Mouse (Mus musculus): ENCODE results near the gene Smc5.
A peak's percentile ranks its signal among the peaks of the same experiment; 100 is the strongest.

The Smc5 gene

GRCm38 (mm10) chr19:23189744-23190143 lies 84.0 kb downstream of the Smc5 start:
- DNase-seq (ENCODE audit: inconsistent ontology term): no peak

GRCm38 (mm10) chr19:23188986-23189385 lies 84.7 kb downstream of the Smc5 start:
- no peak for DNase-seq (ENCODE audit: inconsistent ontology term)

- no peak for DNase-seq (ENCODE audit: inconsistent ontology term)
These were observed 86.0 kb downstream of the Smc5 start for GRCm38 (mm10) chr19:23187732-23188131.

DNA sequence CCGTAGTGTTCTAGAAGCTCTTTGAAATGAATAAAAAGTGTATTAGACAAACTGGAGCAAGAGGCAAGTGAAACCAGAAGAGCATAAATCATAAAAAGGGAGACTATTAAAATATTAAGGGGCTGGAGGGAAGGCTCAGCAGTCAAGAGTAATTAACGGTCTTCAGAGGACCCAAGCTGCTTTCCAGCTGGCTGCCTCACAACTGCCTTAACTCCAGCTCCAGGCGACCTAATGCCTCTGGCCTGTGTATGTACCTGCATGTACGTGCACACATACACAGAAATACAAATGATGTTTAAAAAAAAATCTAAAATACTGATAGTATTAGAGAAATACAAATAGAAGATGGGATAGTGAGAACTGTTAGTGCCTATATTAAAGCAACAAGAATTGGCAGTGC lies 89.6 kb downstream of the Smc5 start:
- no peak for DNase-seq (ENCODE audit: inconsistent ontology term)

DNA sequence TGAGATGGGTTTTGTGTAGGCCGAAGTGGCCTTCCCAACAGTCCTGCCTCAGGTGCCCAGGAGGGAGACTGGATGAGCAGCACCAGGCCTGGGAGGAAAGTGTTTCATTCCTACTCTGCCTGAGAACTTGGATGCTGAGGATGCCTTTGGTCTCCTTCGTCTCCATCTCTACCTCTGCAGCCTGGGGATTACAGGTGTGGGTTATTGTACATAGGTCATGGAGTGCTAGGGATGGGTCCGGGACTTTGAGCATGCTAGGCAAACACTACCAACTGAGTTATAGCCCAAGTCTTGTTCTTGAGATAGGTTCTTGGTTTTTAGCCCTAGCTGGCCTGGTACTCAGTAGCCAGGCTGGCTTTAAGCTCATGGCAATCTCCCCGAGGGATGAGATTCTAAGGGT lies 90.2 kb downstream of the Smc5 start:
- DNase-seq (ENCODE audit: inconsistent ontology term): no peak

GRCm38 (mm10) chr19:23178533-23178932 lies 95.2 kb downstream of the Smc5 start:
- no peak for DNase-seq (ENCODE audit: inconsistent ontology term)

DNA sequence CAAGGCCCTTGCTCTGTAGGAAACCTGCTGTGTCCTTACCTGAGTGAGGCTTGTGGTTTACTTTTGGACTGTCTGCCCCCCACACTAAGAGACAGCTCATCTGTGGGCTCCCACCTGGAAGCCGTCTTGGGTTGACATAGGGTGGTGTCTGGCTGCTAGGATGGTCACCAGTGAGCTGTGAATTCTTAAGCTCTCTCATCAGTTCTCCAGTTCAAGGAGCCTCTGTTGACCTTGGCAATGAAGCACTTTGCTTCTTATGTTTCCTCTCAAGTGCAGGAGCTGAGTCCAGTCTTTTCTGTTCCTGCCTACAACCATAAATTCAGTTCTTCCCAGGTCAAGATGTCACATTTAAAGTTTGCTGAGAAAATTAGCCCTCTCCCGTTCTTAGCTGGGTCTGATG lies 98.2 kb downstream of the Smc5 start:
- DNase-seq (ENCODE audit: inconsistent ontology term): no peak

GRCm38 (mm10) chr19:23175090-23175489 lies 98.6 kb downstream of the Smc5 start:
- DNase-seq (ENCODE audit: inconsistent ontology term): no peak

- no peak for DNase-seq (ENCODE audit: inconsistent ontology term)
These were observed 102.6 kb downstream of the Smc5 start for GRCm38 (mm10) chr19:23171136-23171535.

DNA sequence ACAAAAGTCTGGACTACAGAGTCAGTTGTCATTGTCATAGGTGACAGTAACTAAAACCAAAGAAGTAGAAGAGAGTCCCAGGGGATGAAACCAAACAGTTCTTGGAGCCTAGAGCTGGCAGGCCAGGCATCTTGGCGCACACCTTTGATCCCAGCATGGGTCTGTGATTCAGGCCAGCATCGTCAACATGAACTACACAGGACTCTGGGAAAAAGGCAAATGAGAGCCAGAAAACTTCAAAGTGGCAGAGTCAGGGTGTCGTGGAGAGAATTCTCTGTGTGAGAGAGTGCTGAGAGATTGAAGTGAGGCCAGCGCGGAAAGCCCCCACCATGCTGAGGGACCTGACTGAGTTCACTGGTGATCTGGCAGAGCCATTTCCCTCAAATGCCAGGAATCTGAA lies 103.2 kb downstream of the Smc5 start:
- peak; percentile 46 for DNase-seq (ENCODE audit: inconsistent ontology term)

DNA sequence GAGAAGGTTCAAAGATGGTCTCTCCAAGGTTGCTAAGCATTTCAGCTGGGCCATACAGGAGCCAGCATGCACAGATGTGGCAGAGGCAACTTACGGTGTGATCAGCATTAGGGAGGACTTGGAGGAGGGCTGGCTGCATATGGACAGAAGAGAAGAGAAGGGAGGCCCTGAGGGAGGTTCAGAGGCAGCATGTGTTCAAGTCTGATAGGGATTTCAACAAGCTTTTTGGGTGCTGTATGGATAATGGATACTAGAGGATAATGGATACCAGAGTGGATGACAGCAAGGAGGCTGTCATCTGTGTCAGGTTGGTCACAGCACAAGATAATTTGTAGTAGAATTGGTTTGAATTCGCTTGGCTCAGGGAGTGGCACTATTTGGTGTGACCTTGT lies 104.0 kb downstream of the Smc5 start:
- DNase-seq (ENCODE audit: inconsistent ontology term): no peak

DNA sequence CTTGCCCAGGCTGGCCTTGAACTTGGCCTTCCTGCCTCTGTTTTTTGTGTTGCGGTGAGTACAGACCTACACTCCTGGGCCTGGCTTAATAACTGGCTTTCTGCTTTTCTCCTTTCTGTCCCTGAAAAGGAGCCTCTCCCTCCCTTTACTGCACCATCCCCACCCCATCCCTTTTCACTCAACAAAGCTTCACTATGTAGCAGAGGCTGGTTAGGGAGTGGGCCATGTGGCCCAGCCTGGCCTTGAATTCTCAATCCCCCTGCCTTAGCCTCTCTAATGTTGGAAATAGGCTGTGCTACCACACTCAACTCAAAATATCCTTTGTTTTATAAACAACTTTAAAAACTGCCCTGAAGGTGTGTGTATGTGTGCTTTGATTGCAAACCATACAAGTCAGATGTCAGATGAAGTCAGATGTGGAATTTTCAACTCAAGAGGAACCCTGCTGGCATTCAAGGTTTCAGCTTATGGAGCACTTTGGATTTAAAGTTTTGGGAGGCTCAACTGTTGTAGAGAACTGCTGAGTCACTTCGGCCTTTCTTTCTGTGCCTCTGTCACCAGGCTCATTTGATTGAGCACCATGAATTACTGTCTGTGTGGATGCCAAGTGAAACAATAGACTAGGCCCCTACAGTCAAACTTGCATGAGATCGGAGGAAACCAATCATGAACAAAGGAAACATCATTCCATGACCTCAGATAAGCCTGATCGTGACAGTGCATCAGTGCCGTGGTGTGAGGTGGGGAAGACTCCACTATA lies 104.6 kb downstream of the Smc5 start:
- peak; percentile 78 for DNase-seq (ENCODE audit: inconsistent ontology term)

DNA sequence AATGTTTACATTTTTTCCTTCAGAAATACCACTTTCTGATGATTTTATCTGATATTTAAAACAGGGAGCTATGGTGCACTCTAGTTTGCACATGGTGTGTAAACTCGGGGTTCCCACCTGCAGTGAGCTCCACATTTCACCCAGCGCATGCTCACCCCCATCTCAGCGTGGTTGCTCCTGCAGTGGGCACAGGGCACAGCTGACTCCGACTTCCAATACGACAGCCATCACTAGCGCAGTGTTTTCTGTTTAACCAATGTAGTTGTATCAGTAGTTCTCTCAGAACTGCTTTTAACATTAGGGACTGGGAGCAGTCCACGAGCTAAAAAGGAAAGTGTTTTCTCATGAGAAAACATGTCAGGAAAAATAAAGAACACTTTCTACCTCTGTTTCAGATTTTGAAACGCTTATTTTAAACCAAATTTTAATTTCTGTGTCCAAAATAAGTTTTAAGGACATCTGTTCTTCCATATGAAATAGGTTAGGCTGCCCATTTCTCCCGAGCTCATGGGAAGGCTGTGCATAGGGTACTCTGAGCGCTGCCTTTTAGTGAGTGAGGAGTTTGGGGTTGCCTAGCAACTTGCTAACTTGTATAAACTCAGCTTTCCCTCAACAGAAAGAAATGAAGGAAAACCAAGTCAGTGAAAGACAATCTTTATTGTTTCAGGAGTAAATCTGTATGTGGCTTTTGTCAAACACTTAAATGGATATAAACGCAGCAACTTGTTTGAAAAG lies 107.0 kb downstream of the Smc5 start:
- DNase-seq (ENCODE audit: inconsistent ontology term): no peak

DNA sequence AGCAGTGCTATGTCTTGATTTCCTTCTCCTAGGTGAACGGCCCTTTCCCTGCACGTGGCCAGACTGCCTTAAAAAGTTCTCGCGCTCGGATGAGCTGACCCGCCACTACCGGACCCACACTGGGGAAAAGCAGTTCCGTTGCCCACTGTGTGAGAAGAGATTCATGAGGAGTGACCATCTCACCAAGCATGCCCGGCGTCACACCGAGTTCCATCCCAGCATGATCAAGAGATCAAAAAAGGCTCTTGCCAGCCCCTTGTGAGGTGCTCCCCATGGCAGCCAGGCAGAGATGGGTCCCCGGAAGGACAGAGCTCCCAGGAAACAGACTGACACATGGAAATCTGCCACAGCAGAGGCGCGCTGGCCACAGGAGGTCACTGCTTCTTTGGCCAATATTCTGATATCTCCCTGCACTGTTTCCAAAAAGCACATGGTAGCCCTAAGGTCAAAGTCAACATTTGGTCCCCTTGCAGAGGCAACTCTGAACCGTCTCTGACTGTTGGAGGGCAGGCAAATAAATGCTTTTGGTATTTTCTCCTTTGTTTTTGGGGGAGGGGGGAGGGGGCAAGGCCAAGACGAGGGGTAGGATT lies 109.0 kb downstream of the Smc5 start:
- no peak for DNase-seq (ENCODE audit: inconsistent ontology term)

DNA sequence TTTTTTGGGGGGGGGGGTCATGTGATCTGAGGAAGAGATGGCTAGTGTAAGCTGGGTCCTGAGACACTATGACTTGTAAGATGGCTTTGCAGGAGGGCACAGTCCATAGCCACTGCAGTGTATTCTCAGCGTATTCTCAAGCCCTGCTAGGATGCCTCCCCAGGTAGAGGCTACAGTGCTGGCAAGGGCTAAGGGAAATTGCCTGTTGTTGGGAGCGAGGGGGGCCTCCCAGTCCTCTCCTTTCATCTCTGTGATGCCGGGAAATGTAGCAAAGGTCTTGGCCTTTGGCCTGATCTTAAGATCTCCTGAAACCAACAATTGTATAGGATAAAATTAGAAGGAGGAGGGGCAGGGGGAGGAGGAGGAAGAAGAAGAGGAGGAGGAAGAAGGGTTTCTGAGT lies 110.3 kb downstream of the Smc5 start:
- DNase-seq (ENCODE audit: inconsistent ontology term): no peak

DNA sequence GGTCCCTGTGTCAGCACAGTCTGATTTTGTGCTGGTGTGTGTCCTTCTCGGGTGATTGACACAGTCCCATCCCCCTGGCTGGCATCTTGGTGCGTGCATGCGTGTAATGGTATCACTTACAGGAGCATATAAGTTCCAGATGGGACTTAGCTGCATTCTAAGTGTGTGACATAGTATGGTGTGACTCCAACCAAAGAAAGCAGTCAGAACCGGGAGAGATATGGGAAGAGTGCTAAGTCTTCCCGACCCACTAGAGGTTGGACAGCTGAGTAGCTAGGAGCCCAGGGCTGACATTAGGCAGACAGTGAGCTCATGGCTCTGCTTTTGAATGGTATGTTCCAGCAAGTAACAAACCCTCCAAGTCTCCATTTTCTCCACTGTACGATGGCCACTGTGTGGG lies 110.8 kb downstream of the Smc5 start:
- DNase-seq (ENCODE audit: inconsistent ontology term): no peak

GRCm38 (mm10) chr19:23162387-23162809 lies 111.3 kb downstream of the Smc5 start:
- peak; percentile 57 for DNase-seq (ENCODE audit: inconsistent ontology term)

- peak; percentile 45 for DNase-seq (ENCODE audit: inconsistent ontology term)
These were observed 113.8 kb downstream of the Smc5 start for GRCm38 (mm10) chr19:23159780-23160395.
